Mouse (Mus musculus) WW6 (cell line): ENCODE results near the gene Rtn4rl1.

Experiments used
- DNase-seq: peaks from one replicate; pipeline ENCODE4 v3.0.0-alpha.2; 2013; ENCODE audit warnings: low read depth, low spot score

Gene Rtn4rl1

DNA sequence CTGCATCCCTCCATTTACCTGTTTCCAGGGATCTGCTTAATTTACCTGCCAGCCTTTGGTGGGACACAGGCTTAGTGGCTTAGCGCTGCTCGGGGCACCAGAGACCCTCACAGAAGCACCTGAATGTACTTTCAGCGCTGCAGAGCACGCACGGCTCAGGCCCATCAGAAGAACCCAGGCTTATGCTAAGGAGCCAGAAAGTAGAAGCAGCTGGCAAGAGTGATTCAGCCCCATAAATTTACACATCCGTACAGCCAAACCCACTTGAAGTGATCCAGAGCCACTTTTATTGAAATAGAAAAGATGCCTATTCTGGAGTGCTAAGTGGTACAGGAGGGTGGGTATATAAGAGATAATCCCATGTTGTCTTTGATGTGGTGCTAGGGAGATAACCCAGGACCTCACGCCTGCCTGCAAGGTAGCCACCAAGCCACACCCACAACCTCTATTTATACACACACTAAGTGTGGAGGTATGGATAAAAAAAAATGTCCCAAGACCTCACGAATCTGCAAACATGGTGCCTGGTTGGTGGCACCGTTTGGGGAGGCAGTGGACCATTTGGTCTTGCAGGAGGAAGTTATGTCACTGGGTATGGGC is 102.9 kb downstream of the Rtn4rl1 start:
- DNase-seq, result no peak

GRCm38 (mm10) chr11:75297631-75298030 is 104.0 kb downstream of the Rtn4rl1 start:
- DNase-seq, result no peak

DNA sequence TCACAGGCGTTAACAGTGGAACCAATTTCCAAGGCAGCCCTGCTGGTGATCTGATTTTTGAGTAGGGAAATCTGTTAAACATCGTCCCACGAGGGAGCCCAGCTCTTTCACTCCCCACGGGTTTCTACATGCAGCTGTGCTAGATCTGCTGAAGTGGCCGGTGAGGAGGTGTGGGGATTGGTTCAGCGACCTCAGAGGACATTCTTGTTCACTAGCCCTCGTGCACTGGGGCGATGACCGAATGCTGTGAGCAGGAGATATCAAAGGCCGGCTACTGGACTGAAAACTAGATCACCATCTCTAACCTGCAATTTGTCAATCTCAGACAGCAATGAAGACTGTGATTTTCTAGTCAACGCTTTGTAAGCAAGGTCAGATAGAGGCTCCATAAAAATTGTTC is 104.9 kb downstream of the Rtn4rl1 start:
- DNase-seq, result no peak

DNA sequence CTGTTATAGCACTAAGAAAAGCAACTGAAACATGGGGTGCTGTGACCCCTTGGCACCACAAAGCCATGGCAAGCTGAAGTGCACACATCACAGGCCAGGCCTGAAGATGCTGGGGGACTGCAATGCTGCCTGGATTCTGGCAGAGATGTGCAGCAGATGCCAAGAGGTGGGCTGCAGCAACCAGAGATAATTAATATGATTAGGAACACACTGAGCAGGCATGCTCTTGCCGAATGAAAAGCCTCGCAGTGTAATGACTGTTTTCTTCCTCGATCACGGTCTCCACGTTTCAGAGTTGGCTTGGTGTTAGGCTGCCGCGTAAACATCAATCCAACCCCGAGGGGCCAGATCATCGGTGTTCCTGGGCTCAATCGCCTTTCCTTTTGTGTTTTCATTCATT is 106.2 kb downstream of the Rtn4rl1 start:
- DNase-seq, result no peak

- DNase-seq, result no peak
These were observed 107.4 kb downstream of the Rtn4rl1 start for GRCm38 (mm10) chr11:75300954-75301353.

DNA sequence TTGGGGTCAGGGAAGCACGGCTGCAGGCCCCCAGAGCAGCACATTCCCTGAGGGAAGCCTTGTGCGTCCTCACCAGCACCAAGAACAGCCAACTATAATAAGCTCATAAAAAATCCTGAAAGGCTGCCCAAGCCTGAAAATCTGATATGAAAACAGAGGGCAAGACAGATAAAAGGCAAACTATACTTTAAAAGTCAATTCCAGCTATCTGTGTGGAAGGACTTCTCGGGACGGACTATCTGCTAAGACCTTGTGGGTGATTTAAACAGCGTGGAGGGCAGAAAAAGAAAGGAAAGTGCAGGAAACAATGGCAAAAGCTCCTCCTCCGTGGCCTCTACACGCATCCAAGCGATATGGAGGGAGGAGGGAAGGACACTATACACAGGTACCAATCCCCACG is 111.2 kb downstream of the Rtn4rl1 start:
- DNase-seq, result no peak

DNA sequence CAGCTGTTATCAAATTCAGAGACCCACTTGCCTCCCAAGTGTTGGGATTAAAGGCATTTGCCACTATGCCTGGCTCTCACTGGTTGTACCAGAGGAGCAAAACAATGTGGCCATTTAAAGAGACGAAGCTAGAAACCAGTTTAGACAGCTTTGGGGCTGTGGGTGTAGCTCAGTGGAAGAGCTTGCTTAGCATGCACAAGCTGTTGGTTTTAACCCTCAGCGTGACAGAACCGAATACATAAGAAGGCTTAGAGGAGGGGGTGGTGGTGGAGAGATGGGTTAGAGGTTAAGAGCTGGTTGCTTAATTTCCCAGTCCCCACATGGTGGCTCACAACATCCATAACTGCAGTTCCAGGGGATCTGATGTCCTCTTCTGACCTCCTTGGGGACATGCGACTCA is 115.1 kb downstream of the Rtn4rl1 start:
- DNase-seq, result no peak

DNA sequence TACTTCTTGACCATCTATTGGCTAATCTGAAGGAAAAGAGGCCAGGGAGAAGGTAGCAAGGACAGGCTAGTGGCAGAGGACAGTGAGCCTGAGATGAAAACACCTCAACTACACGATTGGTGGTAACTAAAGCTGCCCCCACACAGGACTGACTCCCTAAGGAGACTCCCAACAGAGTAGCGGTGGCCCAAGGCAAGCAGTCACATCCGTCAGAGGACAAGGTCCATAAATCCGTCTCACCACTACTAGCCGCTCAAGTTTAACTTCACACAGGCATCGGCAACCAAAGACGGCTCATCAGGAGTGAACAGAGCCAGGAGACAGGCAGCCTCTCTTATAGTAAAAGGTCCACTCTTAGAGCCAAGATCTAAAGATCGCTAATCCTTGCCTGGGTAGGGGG is 117.2 kb downstream of the Rtn4rl1 start:
- no peak for DNase-seq

- DNase-seq, result no peak
These were observed 118.2 kb downstream of the Rtn4rl1 start for GRCm38 (mm10) chr11:75311751-75312150.

- DNase-seq, result no peak
These were observed 120.3 kb downstream of the Rtn4rl1 start for GRCm38 (mm10) chr11:75313834-75314233.
